Mouse (Mus musculus) cerebellum, adult 2 months (tissue): ENCODE measurements around the gene Fam196b. TPM values are rescaled to one million over a fixed set of nuclear protein-coding genes. Genes with fewer than 3 reads are reported as not detected.

Source experiments
- DNase-seq, 2 experiments: peaks; one replicate each; pipeline ENCODE4 v3.0.0; 2021
- H3K27ac ChIP-seq: fragments of 200-500 bp; 2 replicates; pipeline ENCODE4 v1.5.1; 2012; ENCODE audit warnings: low read length, control low read depth, inconsistent platforms; ENCODE audit not compliant: insufficient read depth
- H3K27me3 ChIP-seq: fragments of 200-500 bp; 2 replicates; pipeline ENCODE4 v1.6.1; 2012; ENCODE audit warnings: inconsistent platforms, mild to moderate bottlenecking, low read length, moderate library complexity; ENCODE audit not compliant: control insufficient read depth, insufficient read depth
- H3K4me1 ChIP-seq: fragments of 200-500 bp; 2 replicates; pipeline ENCODE4 v1.6.1; 2011; ENCODE audit warnings: low read length; ENCODE audit not compliant: control insufficient read depth, insufficient read depth
- H3K4me3 ChIP-seq: fragments of 200-500 bp; replicated peaks from 2 replicates; pipeline ENCODE3; 2011; ENCODE audit warnings: mild to moderate bottlenecking, low read depth, low read length, control low read depth; ENCODE audit not compliant: insufficient read depth
- CTCF ChIP-seq: fragments of 200-500 bp; IDR thresholded peaks from 2 replicates; pipeline ENCODE4 v1.5.1; 2011; ENCODE audit warnings: low read depth, mild to moderate bottlenecking, control low read depth, low read length, moderate library complexity, borderline replicate concordance; ENCODE audit not compliant: insufficient read depth
- POLR2A ChIP-seq: fragments of 200-500 bp; IDR thresholded peaks from 2 replicates; pipeline ENCODE4 v1.6.1; 2011; ENCODE audit warnings: low read length, control low read depth, borderline replicate concordance; ENCODE audit not compliant: insufficient read depth
- WGBS: fragments of 180-500 bp; shearing (Covaris S2); methylation state at CpG from one replicate; pipeline ENCODE4 v1.1.7; 2018; 5-methylcytosine and 5-hydroxymethylcytosine counted together
- polyA plus RNA-seq: library from polyadenylated mRNA; depleted of rRNA; stranded (reverse); fragments of >200 nt; gene quantifications from 2 replicates; pipeline ENCODE4 v1.2.3, GENCODE M21; 2012

Fam196b gene
- polyA plus RNA-seq, 1 experiment, result 4.6 TPM

GRCm38 (mm10) chr11:34424546-34424945 is 109.9 kb downstream of the Fam196b start:
- Histone ChIP-seq H3K27me3 (no peaks in the 10 kb centered on the region), H3K27ac (no peak overlapping the region), H3K4me1 (no peaks in the 10 kb centered on the region), H3K4me3 (no peak overlapping the region)
- no peak for TF ChIP-seq CTCF
- no peak for TF ChIP-seq POLR2A
- 31% methylated on average over 1 of the region's 1 CpGs for WGBS
- DNase-seq, result no peak

GRCm38 (mm10) chr11:34427212-34427611 is 112.6 kb downstream of the Fam196b start:
- no peak for TF ChIP-seq CTCF
- TF ChIP-seq POLR2A, result no peak
- 89% methylated on average over 5 of the region's 5 CpGs for WGBS
- H3K4me3 ChIP-seq, result no peak overlapping the region
- H3K4me1 ChIP-seq, result no peaks in the 10 kb centered on the region
- no peak for DNase-seq
- H3K27me3 ChIP-seq, result no peaks in the 10 kb centered on the region
- no peak overlapping the region for H3K27ac ChIP-seq

DNA sequence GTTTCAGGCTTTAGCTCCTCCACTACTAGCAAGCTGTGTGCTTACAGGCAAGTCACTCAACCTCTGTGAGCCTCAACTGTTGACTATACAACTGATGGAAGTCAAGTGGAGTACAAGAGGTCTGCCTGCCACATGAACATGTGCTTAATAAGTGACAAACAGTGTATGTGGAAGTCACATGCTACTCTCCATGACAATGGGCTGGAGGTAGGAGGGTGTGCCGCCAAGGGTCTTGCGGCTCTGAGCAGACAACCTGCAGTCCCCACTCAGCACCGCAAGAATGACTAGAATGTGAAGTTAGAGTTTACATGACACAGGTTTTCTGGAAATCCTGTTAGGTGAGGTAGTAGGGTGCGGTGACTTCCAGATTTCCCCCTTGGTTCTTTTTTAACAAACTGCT is 116.3 kb downstream of the Fam196b start:
- H3K4me3 ChIP-seq, result no peak overlapping the region
- TF ChIP-seq CTCF, result no peak
- TF ChIP-seq POLR2A, result no peak
- H3K27ac ChIP-seq, result no peak overlapping the region
- no peaks in the 10 kb centered on the region for H3K4me1 ChIP-seq
- no peaks in the 10 kb centered on the region for H3K27me3 ChIP-seq
- 86% methylated on average over 4 of the region's 4 CpGs for WGBS
- no peak for DNase-seq

DNA sequence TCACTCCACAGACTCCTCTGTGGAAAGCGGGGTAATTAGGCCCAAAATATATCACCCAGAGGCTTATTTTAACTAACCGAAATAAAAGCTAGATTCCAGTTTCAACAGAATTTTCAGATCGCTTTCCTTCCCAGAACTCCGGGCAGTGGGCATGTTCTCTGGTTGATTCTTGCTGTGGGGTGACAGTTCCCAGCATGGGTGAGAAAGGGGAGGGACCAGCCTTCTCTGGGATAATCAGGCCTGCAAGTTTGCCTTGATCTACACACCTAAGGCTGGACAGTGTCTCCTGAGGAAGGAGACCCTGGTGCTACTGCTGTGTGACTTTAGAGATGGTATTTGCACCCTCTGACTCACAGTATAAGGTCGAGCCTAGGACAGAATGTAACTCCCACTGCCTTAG is 116.7 kb downstream of the Fam196b start:
- Histone ChIP-seq H3K4me3 (no peak overlapping the region), H3K27ac (no peak overlapping the region), H3K27me3 (no peaks in the 10 kb centered on the region), H3K4me1 (no peaks in the 10 kb centered on the region)
- no peak for DNase-seq
- 81% methylated on average over 5 of the region's 5 CpGs for WGBS
- TF ChIP-seq CTCF, result no peak
- no peak for TF ChIP-seq POLR2A

DNA sequence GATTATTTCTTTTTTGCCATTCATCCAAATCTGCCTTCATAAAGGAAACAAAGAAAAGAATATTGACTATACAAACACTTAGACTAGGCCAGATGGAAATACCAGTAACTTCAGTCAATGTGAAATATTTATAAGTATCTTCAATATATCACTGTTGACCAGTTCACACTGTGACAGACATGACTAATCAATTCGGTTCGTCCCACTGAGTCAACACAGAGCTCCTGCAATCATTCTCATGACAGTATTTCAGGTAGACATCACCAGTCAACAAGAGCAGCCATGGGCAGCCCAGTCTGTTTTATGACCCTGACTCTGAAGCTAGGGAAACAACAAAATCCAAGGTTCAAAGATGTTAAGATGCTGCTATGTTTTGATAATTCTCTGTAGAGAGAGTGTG is 117.4 kb downstream of the Fam196b start:
- WGBS, result 78% methylated on average over 2 of the region's 2 CpGs
- TF ChIP-seq POLR2A (no peak), CTCF (no peak)

GRCm38 (mm10) chr11:34437446-34437845 is 122.8 kb downstream of the Fam196b start:
- Histone ChIP-seq H3K4me3 (no peak overlapping the region), H3K27me3 (no peaks in the 10 kb centered on the region), H3K27ac (no peak overlapping the region), H3K4me1 (no peaks in the 10 kb centered on the region)
- DNase-seq, result no peak
- WGBS, result 71% methylated on average over 1 of the region's 1 CpGs
- TF ChIP-seq CTCF (no peak), POLR2A (no peak)

More for the DNA sequence above, 117.4 kb downstream of the Fam196b start:
- no peak for DNase-seq
- no peaks in the 10 kb centered on the region for H3K4me1 ChIP-seq
- no peak overlapping the region for H3K27ac ChIP-seq
- H3K27me3 ChIP-seq, result no peaks in the 10 kb centered on the region
- no peak overlapping the region for H3K4me3 ChIP-seq

DNA sequence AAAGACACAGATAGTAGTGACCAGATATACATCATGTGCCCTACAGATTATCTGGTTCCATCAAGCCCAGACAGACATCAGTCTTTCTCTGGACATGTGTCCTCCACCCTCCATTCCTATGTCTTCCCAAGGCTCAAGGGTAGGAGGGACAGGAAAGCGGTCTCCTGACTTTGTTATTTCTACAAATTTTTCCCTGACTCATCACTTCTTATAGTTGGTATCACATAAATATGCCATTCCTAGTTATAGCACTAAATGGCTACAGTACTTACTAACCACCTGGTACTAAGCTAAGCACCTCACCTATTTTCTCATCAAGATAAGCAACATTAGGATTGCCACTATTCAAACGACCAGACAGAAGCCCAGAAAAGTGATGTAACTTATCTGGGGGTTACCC is 123.8 kb downstream of the Fam196b start:
- 58% methylated on average over 2 of the region's 2 CpGs for WGBS
- DNase-seq, result no peak
- Histone ChIP-seq H3K27ac (no peak overlapping the region), H3K4me3 (no peak overlapping the region), H3K4me1 (no peaks in the 10 kb centered on the region), H3K27me3 (no peaks in the 10 kb centered on the region)
- TF ChIP-seq CTCF (no peak), POLR2A (no peak)

DNA sequence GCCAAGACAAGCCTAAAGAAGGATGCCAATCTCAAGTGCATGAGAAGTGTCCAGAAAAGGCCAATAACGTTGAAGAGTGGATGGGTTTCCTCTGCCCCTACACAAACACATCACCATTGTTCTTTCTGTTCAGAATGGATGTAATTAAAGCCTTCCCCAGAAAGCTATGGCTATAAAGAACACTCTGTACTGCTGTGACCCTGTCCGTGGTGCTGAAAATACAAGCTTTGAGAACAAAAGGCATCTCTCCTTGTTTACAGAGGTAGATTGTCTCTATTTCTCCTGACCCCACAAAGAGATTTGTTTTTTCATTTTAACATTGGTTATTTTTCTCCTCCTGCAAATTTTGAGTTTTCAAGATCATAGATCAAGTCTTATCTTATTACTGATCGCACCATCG is 133.3 kb downstream of the Fam196b start:
- Histone ChIP-seq H3K27ac (no peak overlapping the region), H3K4me1 (no peaks in the 10 kb centered on the region), H3K4me3 (no peak overlapping the region), H3K27me3 (no peaks in the 10 kb centered on the region; the same call in 1 of the 2 replicates)
- 46% methylated on average over 4 of the region's 4 CpGs for WGBS
- no peak for DNase-seq
- no peak for TF ChIP-seq CTCF
- no peak for TF ChIP-seq POLR2A

- Histone ChIP-seq H3K4me3 (no peak overlapping the region), H3K4me1 (no peaks in the 10 kb centered on the region), H3K27me3 (no peaks in the 10 kb centered on the region; the same call in 1 of the 2 replicates), H3K27ac (no peak overlapping the region)
- TF ChIP-seq POLR2A (no peak), CTCF (no peak)
- DNase-seq, result no peak
- WGBS, result 91% methylated on average over 4 of the region's 4 CpGs
These were observed 135.3 kb downstream of the Fam196b start for GRCm38 (mm10) chr11:34449944-34450343.

DNA sequence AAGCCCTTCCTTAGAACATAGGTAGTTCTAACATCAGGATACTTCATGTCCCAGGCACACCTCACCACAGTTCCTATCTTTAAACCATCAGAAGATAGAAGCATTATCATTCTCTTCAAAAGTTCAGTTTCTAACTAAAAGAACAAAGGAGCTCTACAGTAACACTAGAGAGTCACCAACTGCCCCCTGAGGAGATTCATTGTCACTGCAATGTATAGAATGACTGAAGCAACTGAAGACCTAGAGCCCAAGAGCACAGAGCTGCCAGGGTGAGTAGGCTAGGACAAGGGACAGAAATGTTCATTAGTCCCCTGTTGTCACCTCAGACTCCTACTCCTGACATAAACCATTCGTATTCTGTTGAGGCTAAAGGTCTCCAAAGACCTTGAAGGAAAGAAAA is 152.4 kb downstream of the Fam196b start:
- H3K4me1 ChIP-seq, result no peaks in the 10 kb centered on the region
- TF ChIP-seq CTCF (no peak), POLR2A (no peak)
- no peak overlapping the region for H3K4me3 ChIP-seq
- H3K27me3 ChIP-seq, result no peaks in the 10 kb centered on the region
- H3K27ac ChIP-seq, result no peak overlapping the region
- no peak for DNase-seq
- 49% methylated on average over 1 of the region's 1 CpGs for WGBS
